Mouse (Mus musculus) gastrocnemius, adult 2 months (tissue): Measurements from ENCODE around the gene Rab3gap2. TPM values are rescaled to one million over a fixed set of nuclear protein-coding genes. Genes with fewer than 3 reads are reported as not detected.

Experiments used
- DNase-seq: peaks from one replicate; pipeline ENCODE4 v3.0.0; 2022
- H3K27ac ChIP-seq: fragments of 200-600 bp; 2 replicates; pipeline ENCODE4 v1.8.1; 2022; ENCODE audit warnings: mild to moderate bottlenecking
- H3K4me3 ChIP-seq: fragments of 200-600 bp; 2 replicates; pipeline ENCODE4 v1.8.1; 2022; ENCODE audit warnings: mild to moderate bottlenecking, moderate library complexity
- CTCF ChIP-seq: fragments of 200-600 bp; IDR thresholded peaks from 2 replicates; pipeline ENCODE4 v1.8.1; 2022; ENCODE audit warnings: antibody characterized with exemption, mild to moderate bottlenecking, moderate library complexity
- intact Hi-C: fragments of 180-260 bp; cut with DNase I; formaldehyde crosslinking; loops from one replicate; pipeline ENCODE4 v1.15.1; 2025
- total RNA-seq, 2 experiments: library from RNA; stranded (reverse); gene quantifications; 2 replicates each; pipeline ENCODE4 v1.2.3; 2021

Rab3gap2 gene
- total RNA-seq, 2 experiments from 2014 or later = 18.1 to 18.5 TPM

- TF ChIP-seq CTCF = no peak
- intact Hi-C loops = no loop called here
- no peak for DNase-seq
These were observed 71.1 kb downstream of the Rab3gap2 start for GRCm38 (mm10) chr1:185274819-185275545.

GRCm38 (mm10) chr1:185275976-185276375 is 72.1 kb downstream of the Rab3gap2 start:
- intact Hi-C loops = no loop called here
- Histone ChIP-seq H3K27ac (no peak overlapping the region), H3K4me3 (no peak overlapping the region)
- no peak for TF ChIP-seq CTCF
- DNase-seq = no peak

More at GRCm38 (mm10) chr1:185274819-185275545, 71.1 kb downstream of the Rab3gap2 start:
- Histone ChIP-seq H3K27ac (no peak overlapping the region), H3K4me3 (no peak overlapping the region)

GRCm38 (mm10) chr1:185277022-185277421 is 73.1 kb downstream of the Rab3gap2 start:
- no peak for TF ChIP-seq CTCF
- intact Hi-C loops = no loop called here
- Histone ChIP-seq H3K4me3 (no peak overlapping the region), H3K27ac (no peak overlapping the region)
- DNase-seq = no peak

GRCm38 (mm10) chr1:185279288-185279687 is 75.4 kb downstream of the Rab3gap2 start:
- intact Hi-C loops = no loop called here
- Histone ChIP-seq H3K4me3 (no peak overlapping the region), H3K27ac (peak overlapping the region; percentile 59)
- DNase-seq = no peak
- no peak for TF ChIP-seq CTCF

- intact Hi-C loops = no loop called here
- Histone ChIP-seq H3K27ac (no peak overlapping the region), H3K4me3 (no peak overlapping the region)
- no peak for DNase-seq
- TF ChIP-seq CTCF = no peak
These were observed 76.7 kb downstream of the Rab3gap2 start for GRCm38 (mm10) chr1:185280616-185281015.

GRCm38 (mm10) chr1:185282846-185283245 is 78.9 kb downstream of the Rab3gap2 start:
- TF ChIP-seq CTCF = no peak
- Histone ChIP-seq H3K27ac (no peak overlapping the region), H3K4me3 (no peak overlapping the region)
- intact Hi-C loops = no loop called here
- no peak for DNase-seq

GRCm38 (mm10) chr1:185283247-185283646 is 79.3 kb downstream of the Rab3gap2 start:
- H3K4me3 ChIP-seq = no peak overlapping the region
- intact Hi-C loops = no loop called here
- H3K27ac ChIP-seq = no peak overlapping the region
- no peak for DNase-seq
- no peak for TF ChIP-seq CTCF

GRCm38 (mm10) chr1:185284740-185285139 is 80.8 kb downstream of the Rab3gap2 start:
- intact Hi-C loops = no loop called here
- TF ChIP-seq CTCF = no peak
- Histone ChIP-seq H3K27ac (no peak overlapping the region), H3K4me3 (no peak overlapping the region)
- peak; percentile 34 for DNase-seq

- Histone ChIP-seq H3K4me3 (no peak overlapping the region), H3K27ac (no peak overlapping the region)
- DNase-seq = peak; percentile 59
- TF ChIP-seq CTCF = no peak
- intact Hi-C loops = no loop called here
These were observed 81.3 kb downstream of the Rab3gap2 start for GRCm38 (mm10) chr1:185285171-185285570.

- intact Hi-C loops = no loop called here
- TF ChIP-seq CTCF = no peak
- Histone ChIP-seq H3K27ac (no peak overlapping the region), H3K4me3 (no peak overlapping the region)
- no peak for DNase-seq
These were observed 83.1 kb downstream of the Rab3gap2 start for GRCm38 (mm10) chr1:185287066-185287465.

- intact Hi-C loops = no loop called here
- H3K27ac ChIP-seq = peak overlapping the region; percentile 50
- TF ChIP-seq CTCF = no peak
- peak; percentile 67 for DNase-seq
- no peak overlapping the region for H3K4me3 ChIP-seq
These were observed 85.3 kb downstream of the Rab3gap2 start for GRCm38 (mm10) chr1:185289231-185289630.

GRCm38 (mm10) chr1:185291336-185291735 is 87.4 kb downstream of the Rab3gap2 start:
- no peak for TF ChIP-seq CTCF
- intact Hi-C loops = no loop called here
- H3K27ac ChIP-seq = no peak overlapping the region
- no peak for DNase-seq
- H3K4me3 ChIP-seq = no peak overlapping the region

- DNase-seq = peak; percentile 26
- TF ChIP-seq CTCF = no peak
- H3K4me3 ChIP-seq = no peak overlapping the region
- intact Hi-C loops = no loop called here
- H3K27ac ChIP-seq = no peak overlapping the region
These were observed 88.9 kb downstream of the Rab3gap2 start for GRCm38 (mm10) chr1:185292646-185293360.
